Mouse (Mus musculus) inflammation-experienced regulatory T-cells, adult 6 months (primary cell): Measurements from ENCODE around the gene Rasal1. TPM values are rescaled to one million over a fixed set of nuclear protein-coding genes. Genes with fewer than 3 reads are reported as not detected.

Source experiments
- polyA plus RNA-seq, 3 experiments: library from polyadenylated mRNA; unstranded; fragments of 100-300 nt; shearing (Covaris generic); gene quantifications; one replicate each; pipeline ENCODE4 v1.2.1; 2017

The Rasal1 gene
- polyA plus RNA-seq, 3 experiments from 2014 or later = 6.8 to 9.7 (median 6.8) TPM

Other genes with a start within 250 kb of the Rasal1 start
- gene Lhx5, start 217.1 kb upstream of the Rasal1 start, polyA plus RNA-seq = not detected
- not detected for gene Sdsl, start 176.0 kb upstream of the Rasal1 start, polyA plus RNA-seq
- not detected for gene Sds, start 172.3 kb upstream of the Rasal1 start, polyA plus RNA-seq
- gene Plbd2, start 145.2 kb upstream of the Rasal1 start, polyA plus RNA-seq = 1 to 10 TPM; 3.2 to 5.7 (median 3.5) TPM
- gene Slc8b1, start 137.6 kb upstream of the Rasal1 start, polyA plus RNA-seq = 10 to 100 TPM in 1 of 3 experiments, 1 to 10 TPM in 2; 6.1 to 14.5 (median 7.3) TPM
- gene Tpcn1, start 60.1 kb upstream of the Rasal1 start, polyA plus RNA-seq = 10 to 100 TPM in 2 of 3 experiments, 1 to 10 TPM in 1; 6.4 to 15.8 (median 12.6) TPM
- gene Iqcd, start 59.8 kb upstream of the Rasal1 start, polyA plus RNA-seq = under 1 TPM in 1 of 3 experiments, not detected in 2; 0.91 TPM
- 1 to 10 TPM; 2.1 to 3.5 (median 3.2) TPM for gene Rita1, start 36.2 kb upstream of the Rasal1 start, polyA plus RNA-seq
- 10 to 100 TPM; 13.0 to 21.1 (median 13.4) TPM for gene Ddx54, start 36.1 kb upstream of the Rasal1 start, polyA plus RNA-seq
- gene Cfap73, start 14.6 kb upstream of the Rasal1 start, polyA plus RNA-seq = not detected
- 10 to 100 TPM; 41.0 to 52.7 (median 49.6) TPM for gene Dtx1, start 63.1 kb downstream of the Rasal1 start, polyA plus RNA-seq
- gene Oas2, start 101.0 kb downstream of the Rasal1 start, polyA plus RNA-seq = 1 to 10 TPM in 1 of 3 experiments, under 1 TPM in 2; 0.71 to 2.2 (median 0.95) TPM
- 10 to 100 TPM in 1 of 3 experiments, 1 to 10 TPM in 2; 9.6 to 35.3 (median 10.0) TPM for gene Oas3, start 128.8 kb downstream of the Rasal1 start, polyA plus RNA-seq
- not detected for gene Oas1e, start 146.7 kb downstream of the Rasal1 start, polyA plus RNA-seq
- gene Oas1c, start 163.7 kb downstream of the Rasal1 start, polyA plus RNA-seq = 10 to 100 TPM; 12.0 to 14.0 (median 13.6) TPM
- gene Oas1f, start 198.6 kb downstream of the Rasal1 start, polyA plus RNA-seq = not detected
- gene Oas1h, start 212.6 kb downstream of the Rasal1 start, polyA plus RNA-seq = not detected
- 1 to 10 TPM in 1 of 3 experiments, under 1 TPM in 1, not detected in 1; 0.68 to 2.0 TPM for gene Oas1g, start 238.8 kb downstream of the Rasal1 start, polyA plus RNA-seq